Mouse (Mus musculus) C2C12 (cell line): ENCODE measurements at regions not wholly inside any gene's neighbourhood (a gene's known extent, or its start where the extent isn't known, plus 50 kb on each side); places are given as distances from the start of the nearest gene placed in this dataset.

Experiments
- H3K27me3 ChIP-seq: one replicate; pipeline ENCODE4 v1.6.1; 2011; ENCODE audit not compliant: control insufficient read depth, insufficient read depth, insufficient read length
- H3K36me3 ChIP-seq: one replicate; pipeline ENCODE4 v1.6.1; 2011; ENCODE audit not compliant: control insufficient read depth, insufficient read depth
- H3K4me3 ChIP-seq: one replicate; pipeline ENCODE4 v1.5.1; 2011; ENCODE audit warnings: mild to moderate bottlenecking, control low read depth; ENCODE audit not compliant: poor library complexity, insufficient read depth, severe bottlenecking
- H3K79me2 ChIP-seq: one replicate; pipeline ENCODE4 v1.6.1; 2011; ENCODE audit not compliant: control insufficient read depth, insufficient read depth
- H3K79me3 ChIP-seq: one replicate; pipeline ENCODE4 v1.6.1; 2011; ENCODE audit warnings: low read depth, control low read depth
- H3ac ChIP-seq: one replicate; pipeline ENCODE3; 2011; ENCODE audit warnings: low read depth; ENCODE audit not compliant: control insufficient read depth, insufficient read length
- CEBPB ChIP-seq: IDR thresholded peaks from one replicate; pipeline ENCODE4 v1.6.1; 2011; ENCODE audit warnings: low read depth, mild to moderate bottlenecking, control low read depth, moderate library complexity
- CTCF ChIP-seq: IDR thresholded peaks from one replicate; pipeline ENCODE4 v1.5.1; 2011; ENCODE audit not compliant: control insufficient read depth, insufficient read depth, insufficient read length
- FOSL1 ChIP-seq: IDR thresholded peaks from one replicate; pipeline ENCODE4 v1.8.0; 2011; ENCODE audit warnings: mild to moderate bottlenecking, low read length; ENCODE audit not compliant: poor library complexity, insufficient read depth, severe bottlenecking
- MAX ChIP-seq: IDR thresholded peaks from one replicate; pipeline ENCODE4 v1.6.1; 2011; ENCODE audit warnings: mild to moderate bottlenecking, control low read depth
- MYOD1 ChIP-seq: IDR thresholded peaks from one replicate; pipeline ENCODE4 v1.6.1; 2011; ENCODE audit warnings: low read depth; ENCODE audit not compliant: control insufficient read depth, insufficient read length
- MYOG ChIP-seq: IDR thresholded peaks from one replicate; pipeline ENCODE4 v1.6.1; 2011; ENCODE audit not compliant: control insufficient read depth, insufficient read length; ENCODE audit errors: extremely low read depth
- USF1 ChIP-seq: IDR thresholded peaks from one replicate; pipeline ENCODE4 v1.6.1; 2011; ENCODE audit warnings: low read depth, mild to moderate bottlenecking, control low read depth, moderate library complexity

DNA sequence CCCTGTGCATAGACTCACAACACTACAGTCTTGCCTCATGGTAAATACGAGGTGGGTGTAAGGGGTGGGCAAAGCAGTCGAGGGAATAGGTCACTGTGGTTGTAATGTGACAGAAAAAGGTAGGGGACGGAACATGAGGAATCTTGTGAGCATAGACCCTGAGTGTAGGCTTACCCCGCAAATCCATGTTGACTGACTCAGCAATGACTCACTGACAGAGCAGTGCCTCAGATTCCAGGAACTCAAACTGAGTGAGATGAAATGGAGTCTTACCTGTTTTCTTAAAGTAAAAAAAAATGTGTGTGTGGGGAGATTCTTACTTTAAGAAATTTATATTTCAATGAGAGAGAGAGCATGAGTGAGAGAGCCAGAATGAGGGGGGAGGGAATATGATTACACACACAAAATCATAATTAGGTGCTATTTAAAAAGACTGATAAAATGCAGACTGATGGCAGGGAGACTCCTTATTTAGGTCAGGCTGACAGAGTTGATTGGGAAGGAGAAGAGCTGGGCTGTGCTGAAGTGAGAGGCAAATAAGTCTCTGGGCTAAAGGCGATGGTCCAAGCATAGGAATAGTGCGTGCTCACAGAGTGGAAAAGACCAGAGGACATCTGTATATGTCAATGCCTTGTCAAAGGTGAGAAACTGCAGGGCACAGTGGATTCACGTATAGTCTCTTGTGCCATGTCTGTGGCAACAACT is 631.0 kb upstream of the Fam160b2 start:
- TF ChIP-seq USF1 (no peak), MYOD1 (peak; percentile 14), CEBPB (no peak), FOSL1 (peak; percentile 81), MYOG (no peak), MAX (no peak), CTCF (no peak)
- H3K4me3 ChIP-seq = no peak overlapping the region
- no peaks in the 10 kb centered on the region for H3K79me2 ChIP-seq
- H3ac ChIP-seq = no peak overlapping the region
- H3K36me3 ChIP-seq = no peaks in the 10 kb centered on the region
- no peaks in the 10 kb centered on the region for H3K27me3 ChIP-seq
- no peaks in the 10 kb centered on the region for H3K79me3 ChIP-seq

DNA sequence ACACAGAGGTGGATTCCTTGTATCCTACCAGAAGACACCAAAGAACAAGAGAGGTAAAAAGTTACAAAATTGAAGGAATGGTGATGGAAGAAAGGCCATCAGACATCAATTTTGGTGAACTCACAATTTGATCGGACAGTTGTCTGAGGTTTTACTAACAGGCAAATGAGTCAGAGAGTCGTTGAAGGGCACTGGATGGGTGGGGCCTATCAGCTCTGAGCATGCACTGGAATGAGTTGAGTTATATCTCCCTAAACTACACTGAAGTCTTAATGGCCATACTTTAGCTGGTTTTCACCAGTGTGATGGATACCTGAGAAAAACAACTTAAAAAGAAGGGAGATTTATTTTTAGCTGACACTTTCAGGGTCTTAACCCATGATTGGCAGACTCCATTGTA is 630.3 kb upstream of the Fam160b2 start:
- H3ac ChIP-seq = no peak overlapping the region
- TF ChIP-seq MYOD1 (no peak), FOSL1 (no peak), MYOG (no peak), MAX (no peak), CEBPB (no peak), CTCF (no peak), USF1 (no peak)

DNA sequence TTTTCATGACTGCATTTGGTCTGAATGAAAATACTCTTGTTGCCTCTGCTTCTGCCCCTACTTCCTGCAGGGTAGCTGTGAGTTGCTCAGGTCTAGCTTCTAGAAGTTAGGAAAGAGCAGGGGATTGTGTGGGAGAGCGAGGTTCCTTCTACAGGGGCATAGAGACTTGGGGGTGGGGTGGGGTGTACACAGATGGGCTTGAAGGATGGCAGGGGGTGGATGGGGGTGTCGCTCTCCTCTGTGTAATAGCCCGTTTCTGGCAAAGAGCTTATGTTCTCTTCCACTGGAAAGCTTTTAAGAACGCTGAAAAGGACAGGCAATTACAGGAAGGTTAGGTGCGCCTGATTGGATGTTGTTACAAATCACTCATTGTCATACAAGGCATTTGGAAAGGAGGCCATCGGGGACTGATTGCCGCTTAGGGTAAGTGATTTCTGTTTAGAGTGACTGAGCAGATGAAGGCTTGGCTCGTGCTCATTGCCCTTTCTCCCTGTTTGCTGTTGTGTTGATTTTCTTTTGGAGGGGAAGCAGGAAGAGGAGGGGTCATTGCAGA is 629.3 kb upstream of the Fam160b2 start:
- Histone ChIP-seq H3K27me3 (no peaks in the 10 kb centered on the region), H3K79me3 (no peaks in the 10 kb centered on the region), H3K4me3 (no peak overlapping the region), H3K79me2 (no peaks in the 10 kb centered on the region), H3ac (no peak overlapping the region), H3K36me3 (no peaks in the 10 kb centered on the region)
- no peak for TF ChIP-seq CEBPB
- no peak for TF ChIP-seq USF1
- TF ChIP-seq FOSL1 = no peak
- TF ChIP-seq MYOG = no peak
- TF ChIP-seq CTCF = no peak
- no peak for TF ChIP-seq MYOD1

More for the DNA sequence above, 630.3 kb upstream of the Fam160b2 start:
- Histone ChIP-seq H3K79me2 (no peaks in the 10 kb centered on the region), H3K4me3 (no peak overlapping the region), H3K27me3 (no peaks in the 10 kb centered on the region), H3K36me3 (no peaks in the 10 kb centered on the region), H3K79me3 (no peaks in the 10 kb centered on the region)

DNA sequence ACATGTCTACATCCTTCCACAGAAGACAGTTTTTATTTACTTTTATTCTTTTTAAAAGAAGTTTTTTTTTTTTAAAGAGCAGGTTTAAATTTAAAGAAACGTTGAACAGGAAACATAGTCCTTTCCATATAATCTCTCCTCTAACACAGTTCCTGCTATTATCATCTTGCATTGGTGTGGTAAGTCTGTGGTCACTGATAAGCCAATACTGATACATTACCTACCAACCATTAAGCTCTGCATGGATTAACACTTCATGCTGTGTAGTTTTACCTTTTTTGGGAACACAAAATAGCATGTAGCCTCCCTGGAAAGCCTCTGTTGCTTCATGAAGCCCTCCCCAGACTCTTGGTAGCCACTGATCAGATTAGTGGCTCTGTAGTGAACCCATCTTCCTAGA is 617.4 kb upstream of the Fam160b2 start:
- Histone ChIP-seq H3K79me2 (no peaks in the 10 kb centered on the region), H3K36me3 (no peaks in the 10 kb centered on the region), H3K4me3 (no peak overlapping the region), H3K27me3 (no peaks in the 10 kb centered on the region), H3K79me3 (no peaks in the 10 kb centered on the region), H3ac (no peak overlapping the region)
- TF ChIP-seq MYOD1 (no peak), FOSL1 (no peak), CEBPB (no peak), CTCF (no peak), MYOG (no peak), USF1 (no peak), MAX (no peak)

DNA sequence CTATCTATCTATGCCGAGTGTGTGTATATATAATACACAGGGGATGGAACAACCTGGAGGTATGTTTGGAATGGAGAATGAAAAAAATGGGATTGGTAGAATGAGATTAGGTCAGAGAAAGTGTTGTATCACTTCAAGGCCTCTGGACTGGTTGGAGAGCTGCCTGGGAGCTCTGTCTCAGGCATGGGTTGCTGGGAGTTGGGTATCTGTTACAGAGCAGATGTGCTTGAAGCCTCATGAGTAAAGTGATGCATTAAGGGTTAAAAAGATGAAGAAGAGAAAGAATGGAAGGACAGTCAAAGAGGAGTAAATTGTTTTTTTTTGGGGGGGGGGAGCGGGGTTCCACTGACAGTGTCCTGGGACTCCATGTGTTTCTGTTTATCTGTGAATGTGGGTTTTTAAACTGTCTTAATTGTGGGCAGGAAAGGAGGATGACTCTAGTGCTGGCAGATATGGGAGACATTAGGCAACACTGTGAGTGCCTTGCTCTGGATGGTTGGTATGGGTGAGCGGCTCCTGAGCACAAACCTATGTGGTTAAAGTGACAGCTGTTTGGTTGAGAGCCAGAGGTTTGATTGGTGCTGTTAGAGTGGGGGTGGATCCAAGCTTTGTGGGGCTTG is 611.8 kb upstream of the Fam160b2 start:
- no peak overlapping the region for H3K4me3 ChIP-seq
- no peak overlapping the region for H3ac ChIP-seq
- no peaks in the 10 kb centered on the region for H3K36me3 ChIP-seq
- H3K79me3 ChIP-seq = no peaks in the 10 kb centered on the region
- H3K79me2 ChIP-seq = no peaks in the 10 kb centered on the region
- TF ChIP-seq USF1 (no peak), CEBPB (peak; percentile 37)
- H3K27me3 ChIP-seq = no peaks in the 10 kb centered on the region

DNA sequence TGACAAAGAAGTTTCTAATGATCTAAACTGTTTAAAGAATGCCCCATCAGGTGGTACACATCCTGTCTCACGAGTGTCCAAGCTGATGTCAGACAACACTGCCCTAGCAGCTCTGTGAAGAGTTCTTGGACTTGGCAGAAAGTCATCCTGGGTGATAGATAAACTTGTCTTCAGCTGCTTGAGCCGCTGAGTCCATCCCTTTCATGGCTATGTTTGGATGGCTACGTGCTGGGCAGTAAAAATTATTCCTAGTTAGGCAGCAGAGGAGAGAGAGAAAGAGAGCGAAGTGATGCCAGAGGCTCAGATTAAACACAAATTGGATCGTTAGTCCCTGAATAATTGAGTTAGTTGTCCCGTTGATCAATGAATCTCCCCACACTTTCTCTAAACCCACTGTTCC is 603.8 kb upstream of the Fam160b2 start:
- Histone ChIP-seq H3K36me3 (no peaks in the 10 kb centered on the region), H3K79me2 (no peaks in the 10 kb centered on the region), H3K4me3 (no peak overlapping the region), H3K79me3 (no peaks in the 10 kb centered on the region), H3ac (no peak overlapping the region), H3K27me3 (no peaks in the 10 kb centered on the region)
- no peak for TF ChIP-seq CEBPB
- TF ChIP-seq CTCF = no peak
